Mouse (Mus musculus): Measurements from ENCODE around the gene Cpsf4. TPM values are rescaled to one million over a fixed set of nuclear protein-coding genes. Genes with fewer than 3 reads are reported as not detected.
"Not testable (repeated sequence)": the region's sequence is repeated elsewhere in the genome, so short reads cannot be mapped to it uniquely, and the experiment has no call there.

Gene Cpsf4
- 28.2 and 46.9 TPM in 2 replicates for polyA plus RNA-seq (2011; ENCODE audit: insufficient read depth, insufficient read length, low replicate concordance, missing spikeins)

DNA sequence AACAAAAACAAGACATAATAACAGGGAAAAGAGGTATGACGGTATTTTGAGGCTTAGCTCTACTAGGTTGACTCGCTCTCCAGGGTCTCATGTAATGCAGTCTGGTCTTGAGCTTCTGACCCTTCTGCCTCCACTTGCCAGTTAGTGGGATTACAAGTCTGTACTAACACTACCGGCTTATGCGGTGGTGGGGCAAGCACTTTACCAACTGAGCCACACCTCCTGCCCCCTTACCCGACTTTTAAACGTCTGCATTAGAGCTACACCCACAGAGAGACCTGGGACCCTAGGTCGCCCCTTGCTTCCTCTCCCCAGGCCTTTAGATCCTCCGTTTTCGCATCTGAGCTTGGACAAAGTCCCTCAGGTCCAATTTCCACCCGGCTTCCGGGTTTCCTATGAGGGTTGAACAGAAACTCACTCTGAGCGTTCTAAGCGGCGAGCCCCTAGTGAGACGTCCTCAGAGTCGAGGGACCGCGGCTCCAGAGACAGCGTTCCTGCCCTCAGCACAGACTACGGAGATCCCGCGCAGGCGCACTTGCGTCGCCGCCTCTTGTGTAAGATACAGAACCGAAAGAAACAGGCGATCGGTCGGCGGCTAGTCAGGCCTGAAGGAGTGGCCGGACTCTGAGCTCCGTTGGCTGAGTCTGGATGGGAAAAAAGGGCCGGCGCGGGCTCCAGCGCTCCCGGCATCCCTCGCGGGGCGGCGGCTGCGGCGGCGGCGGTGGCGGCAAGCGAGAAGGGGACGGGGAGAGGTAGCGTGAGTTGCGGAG is at the start of gene Cpsf4, which contains the start of gene Ptcd1:
Gene Cpsf4, plus strand, starts transcription at position 678 of the 770 bp plus-strand sequence.
Gene Ptcd1, minus strand, starts transcription at position 573 of the 770 bp plus-strand sequence.
- Histone ChIP-seq H3K4me1 (ENCODE audit: control insufficient read depth, insufficient read depth, low read length) (peaks cover 2% of the 10 kb centered on the region; the same call in 1 of the 2 replicates), H3K4me3 (replicated peaks; ENCODE audit: control insufficient read depth, low read depth, low read length) (peak within 1 kb of the TSS; percentile 92), H3K27ac (ENCODE audit: control insufficient read depth, insufficient read depth, low read depth, low read length, poor library complexity) (peak within 1 kb of the TSS; percentile 83)
- TF ChIP-seq POLR2A (IDR thresholded peaks at IDR 0.05; ENCODE audit: borderline replicate concordance, control insufficient read depth, low read depth, low read length) (peak; percentile 67; the same call in 1 of the 2 replicates), CTCF (IDR thresholded peaks at IDR 0.05; ENCODE audit: control insufficient read depth, insufficient read depth, low read length) (no peak)
- under 1% methylated on average over 51 of the region's 51 CpGs for WGBS

DNA sequence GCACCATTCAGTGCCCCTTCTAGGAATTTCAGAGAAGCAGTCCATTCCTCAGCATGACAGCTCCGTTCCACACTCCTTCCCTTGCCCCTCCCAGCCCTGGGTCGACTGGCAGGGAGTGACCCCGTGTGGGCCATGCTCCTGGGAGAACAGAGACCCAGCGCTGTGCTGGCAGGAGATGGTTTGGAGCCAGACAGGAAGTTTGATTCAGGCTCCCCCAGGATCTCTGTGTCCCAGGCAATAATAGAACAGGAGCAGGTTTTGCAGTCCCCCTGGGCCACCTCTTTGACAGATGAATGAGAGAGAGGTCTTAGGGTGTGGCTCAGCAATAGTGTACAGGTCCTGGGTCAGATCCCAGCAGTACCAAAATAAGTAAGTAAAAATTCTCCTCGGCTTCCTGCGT is 49.0 kb upstream of the Cpsf4 start:
- TF ChIP-seq CTCF (IDR thresholded peaks at IDR 0.05; ENCODE audit: control insufficient read depth, insufficient read depth, low read length) (no peak), POLR2A (IDR thresholded peaks at IDR 0.05; ENCODE audit: borderline replicate concordance, control insufficient read depth, low read depth, low read length) (no peak)
- Histone ChIP-seq H3K27ac (ENCODE audit: control insufficient read depth, insufficient read depth, low read depth, low read length, poor library complexity) (no peak overlapping the region), H3K4me1 (ENCODE audit: control insufficient read depth, insufficient read depth, low read length) (no peaks in the 10 kb centered on the region; the same call in 1 of the 2 replicates), H3K4me3 (replicated peaks; ENCODE audit: control insufficient read depth, low read depth, low read length) (no peak overlapping the region)
- 72% methylated on average over 6 of the region's 6 CpGs for WGBS

DNA sequence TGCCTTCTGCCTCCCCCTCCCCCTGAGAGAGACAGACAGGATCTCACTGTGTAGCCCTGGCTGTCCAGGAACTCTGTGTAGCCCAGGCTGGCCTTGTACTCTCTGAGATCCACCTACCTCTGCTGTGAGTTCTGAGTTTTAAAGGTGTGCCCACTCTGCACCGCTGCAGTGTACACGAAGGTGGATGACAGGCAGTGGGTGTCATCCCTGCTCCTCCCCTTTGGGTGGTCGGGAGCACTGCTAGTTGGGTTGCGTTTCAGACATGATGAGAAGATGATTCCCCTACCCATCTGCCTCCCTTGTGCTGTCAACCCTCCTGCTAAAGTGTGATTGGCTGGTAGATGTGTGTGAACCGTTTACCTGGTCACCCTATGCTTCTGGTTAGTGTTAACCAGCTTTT is 48.6 kb upstream of the Cpsf4 start:
- TF ChIP-seq POLR2A (IDR thresholded peaks at IDR 0.05; ENCODE audit: borderline replicate concordance, control insufficient read depth, low read depth, low read length), result no peak
- TF ChIP-seq CTCF (IDR thresholded peaks at IDR 0.05; ENCODE audit: control insufficient read depth, insufficient read depth, low read length), result no peak
- no peak overlapping the region for H3K4me3 ChIP-seq (replicated peaks; ENCODE audit: control insufficient read depth, low read depth, low read length)
- no peak overlapping the region for H3K27ac ChIP-seq (ENCODE audit: control insufficient read depth, insufficient read depth, low read depth, low read length, poor library complexity)
- H3K4me1 ChIP-seq (ENCODE audit: control insufficient read depth, insufficient read depth, low read length), result no peaks in the 10 kb centered on the region; the same call in 1 of the 2 replicates
- WGBS, result 81% methylated on average over 5 of the region's 5 CpGs

DNA sequence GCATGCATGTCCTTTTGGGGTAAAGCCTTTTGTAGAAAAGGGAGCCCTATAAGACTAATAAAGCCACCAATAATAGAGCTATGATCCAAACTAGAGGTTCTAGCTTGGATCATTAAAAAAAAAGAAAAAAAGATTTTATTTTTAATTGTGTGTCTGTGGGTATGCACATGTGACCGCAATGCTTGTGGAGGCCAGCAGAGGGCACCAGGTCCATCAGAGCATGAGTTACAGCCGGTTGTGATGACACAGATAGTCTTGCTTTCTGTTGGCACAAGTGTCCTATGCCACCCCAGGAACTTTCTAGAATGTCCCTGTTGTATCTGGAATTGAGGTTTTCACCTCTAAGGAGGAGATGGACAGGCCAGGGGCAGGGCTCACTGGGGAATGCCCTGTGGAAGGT is 47.6 kb upstream of the Cpsf4 start:
- H3K27ac ChIP-seq (ENCODE audit: control insufficient read depth, insufficient read depth, low read depth, low read length, poor library complexity), result no peak overlapping the region
- peak; percentile 67 for TF ChIP-seq CTCF (IDR thresholded peaks at IDR 0.05; ENCODE audit: control insufficient read depth, insufficient read depth, low read length)
- TF ChIP-seq POLR2A (IDR thresholded peaks at IDR 0.05; ENCODE audit: borderline replicate concordance, control insufficient read depth, low read depth, low read length), result no peak
- 90% methylated on average over 2 of the region's 2 CpGs for WGBS
- H3K4me3 ChIP-seq (replicated peaks; ENCODE audit: control insufficient read depth, low read depth, low read length), result no peak overlapping the region
- no peaks in the 10 kb centered on the region; the same call in 1 of the 2 replicates for H3K4me1 ChIP-seq (ENCODE audit: control insufficient read depth, insufficient read depth, low read length)

DNA sequence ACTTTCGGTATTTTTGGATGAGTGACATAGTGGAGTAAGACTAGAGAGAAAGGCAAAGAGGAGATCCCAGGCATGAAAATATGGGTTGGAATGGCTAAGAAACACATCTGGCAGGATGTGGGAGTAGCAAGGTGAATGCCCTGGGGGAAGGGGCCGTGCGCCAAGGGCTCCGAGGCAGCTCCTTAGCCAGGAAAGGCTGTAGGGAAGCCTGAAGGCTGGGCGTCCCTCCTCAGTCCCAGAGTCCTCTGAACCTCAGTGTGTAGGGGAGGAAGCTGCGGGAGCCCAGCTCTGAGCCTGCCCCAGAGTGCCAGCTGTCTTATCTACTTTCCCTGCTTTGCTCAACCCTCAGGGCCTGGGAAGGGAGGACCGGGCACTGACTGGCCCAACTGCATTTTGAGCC is 46.1 kb upstream of the Cpsf4 start:
- Histone ChIP-seq H3K4me1 (ENCODE audit: control insufficient read depth, insufficient read depth, low read length) (no peaks in the 10 kb centered on the region; the same call in 1 of the 2 replicates), H3K27ac (ENCODE audit: control insufficient read depth, insufficient read depth, low read depth, low read length, poor library complexity) (no peak overlapping the region), H3K4me3 (replicated peaks; ENCODE audit: control insufficient read depth, low read depth, low read length) (no peak overlapping the region)
- 69% methylated on average over 7 of the region's 7 CpGs for WGBS
- no peak for TF ChIP-seq POLR2A (IDR thresholded peaks at IDR 0.05; ENCODE audit: borderline replicate concordance, control insufficient read depth, low read depth, low read length)
- no peak for TF ChIP-seq CTCF (IDR thresholded peaks at IDR 0.05; ENCODE audit: control insufficient read depth, insufficient read depth, low read length)

DNA sequence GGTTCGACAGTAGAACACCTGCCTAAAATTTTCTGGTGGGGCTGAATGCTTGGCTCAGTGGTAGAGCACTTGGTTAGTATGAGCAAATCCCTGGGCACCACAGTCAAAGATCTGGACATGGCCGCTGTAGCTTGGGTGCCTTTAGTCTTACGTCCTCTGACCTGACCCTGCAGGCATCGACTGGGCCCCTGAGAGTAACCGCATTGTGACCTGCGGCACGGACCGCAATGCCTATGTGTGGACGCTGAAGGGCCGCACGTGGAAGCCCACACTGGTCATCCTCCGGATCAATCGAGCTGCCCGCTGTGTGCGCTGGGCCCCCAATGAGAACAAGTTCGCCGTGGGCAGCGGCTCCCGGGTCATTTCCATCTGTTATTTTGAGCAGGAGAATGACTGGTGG is 43.6 kb upstream of the Cpsf4 start:
- Histone ChIP-seq H3K27ac (ENCODE audit: control insufficient read depth, insufficient read depth, low read depth, low read length, poor library complexity) (no peak overlapping the region), H3K4me3 (replicated peaks; ENCODE audit: control insufficient read depth, low read depth, low read length) (no peak overlapping the region), H3K4me1 (ENCODE audit: control insufficient read depth, insufficient read depth, low read length) (no peaks in the 10 kb centered on the region; the same call in 1 of the 2 replicates)
- WGBS, result 94% methylated on average over 19 of the region's 19 CpGs
- TF ChIP-seq POLR2A (IDR thresholded peaks at IDR 0.05; ENCODE audit: borderline replicate concordance, control insufficient read depth, low read depth, low read length) (no peak), CTCF (IDR thresholded peaks at IDR 0.05; ENCODE audit: control insufficient read depth, insufficient read depth, low read length) (no peak)

DNA sequence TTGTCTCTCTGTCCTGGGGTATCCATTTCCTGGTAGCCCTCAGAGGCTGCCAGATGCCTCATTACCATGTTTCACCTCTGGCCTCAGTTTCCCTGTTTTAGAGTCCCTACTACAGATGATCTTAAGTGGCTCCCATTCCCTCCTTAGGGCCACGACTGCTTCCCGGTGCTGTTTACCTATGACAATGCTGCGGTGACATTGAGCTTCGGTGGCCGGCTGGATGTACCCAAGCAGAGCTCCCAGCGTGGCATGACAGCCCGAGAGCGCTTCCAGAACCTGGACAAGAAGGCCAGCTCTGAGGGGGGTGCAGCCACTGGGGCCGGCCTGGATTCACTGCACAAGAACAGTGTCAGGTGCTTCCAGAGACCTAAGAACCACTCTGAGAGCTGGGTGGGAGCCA is 40.4 kb upstream of the Cpsf4 start:
- no peak overlapping the region for H3K4me3 ChIP-seq (replicated peaks; ENCODE audit: control insufficient read depth, low read depth, low read length)
- WGBS, result 94% methylated on average over 9 of the region's 9 CpGs
- H3K4me1 ChIP-seq (ENCODE audit: control insufficient read depth, insufficient read depth, low read length), result no peaks in the 10 kb centered on the region
- TF ChIP-seq POLR2A (IDR thresholded peaks at IDR 0.05; ENCODE audit: borderline replicate concordance, control insufficient read depth, low read depth, low read length), result no peak
- TF ChIP-seq CTCF (IDR thresholded peaks at IDR 0.05; ENCODE audit: control insufficient read depth, insufficient read depth, low read length), result no peak
- H3K27ac ChIP-seq (ENCODE audit: control insufficient read depth, insufficient read depth, low read depth, low read length, poor library complexity), result no peak overlapping the region

DNA sequence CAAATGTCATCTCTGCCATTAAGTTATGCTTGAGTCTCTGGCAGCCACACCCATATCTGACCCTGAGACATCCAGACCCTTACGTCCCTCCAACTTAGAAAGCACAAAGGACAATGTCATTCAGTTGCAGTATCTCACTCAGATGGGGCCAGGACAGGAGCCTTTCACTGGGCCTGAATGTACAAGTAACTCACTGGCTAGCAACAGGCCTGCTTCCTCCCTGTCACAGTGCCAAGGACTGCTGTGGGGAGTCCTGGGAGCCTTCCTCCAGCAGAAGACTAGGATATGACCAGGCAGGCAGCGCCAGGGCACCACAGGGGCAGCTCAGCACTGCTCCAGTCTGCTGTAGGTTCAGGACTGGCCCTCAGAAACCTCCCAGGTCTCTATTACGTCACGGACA is 37.9 kb upstream of the Cpsf4 start:
- Histone ChIP-seq H3K27ac (ENCODE audit: control insufficient read depth, insufficient read depth, low read depth, low read length, poor library complexity) (no peak overlapping the region), H3K4me3 (replicated peaks; ENCODE audit: control insufficient read depth, low read depth, low read length) (no peak overlapping the region), H3K4me1 (ENCODE audit: control insufficient read depth, insufficient read depth, low read length) (no peaks in the 10 kb centered on the region)
- 80% methylated on average over 4 of the region's 4 CpGs for WGBS
- TF ChIP-seq POLR2A (IDR thresholded peaks at IDR 0.05; ENCODE audit: borderline replicate concordance, control insufficient read depth, low read depth, low read length) (no peak), CTCF (IDR thresholded peaks at IDR 0.05; ENCODE audit: control insufficient read depth, insufficient read depth, low read length) (no peak)

DNA sequence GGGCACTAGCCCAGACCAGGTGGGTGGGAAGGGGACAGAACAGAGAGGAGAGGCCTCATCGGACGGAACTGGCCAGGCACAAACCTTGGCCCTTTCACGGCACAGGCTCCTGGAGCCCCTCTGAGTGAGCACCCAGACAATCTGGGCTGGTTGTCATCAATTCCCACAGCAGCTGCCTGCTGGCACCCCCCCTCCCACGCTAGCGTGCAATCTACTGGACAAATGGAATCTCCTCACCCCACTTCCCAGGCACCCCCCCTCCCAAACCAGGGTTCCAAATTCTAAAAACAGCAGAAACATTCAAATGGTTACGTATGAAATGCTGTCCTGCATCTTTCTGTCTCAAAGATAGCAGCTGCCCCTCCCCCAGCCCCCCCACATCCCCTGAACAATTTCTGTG is 37.2 kb upstream of the Cpsf4 start:
- WGBS, result 81% methylated on average over 4 of the region's 6 CpGs
- not testable (repeated sequence) for H3K27ac ChIP-seq (ENCODE audit: control insufficient read depth, insufficient read depth, low read depth, low read length, poor library complexity); H3K4me1 ChIP-seq (ENCODE audit: control insufficient read depth, insufficient read depth, low read length); H3K4me3 ChIP-seq (replicated peaks; ENCODE audit: control insufficient read depth, low read depth, low read length)
